Mouse (Mus musculus) gastrocnemius, postnatal 10 days (tissue): Measurements from ENCODE around the gene Slc30a4. TPM values are rescaled to one million over a fixed set of nuclear protein-coding genes. Genes with fewer than 3 reads are reported as not detected.

Source experiments
- microRNA-seq, 2 experiments: library from miRNA; unstranded; fragments of <30 nt; microRNA quantifications; one replicate each; pipeline ENCODE4 v1.2.0; 2021
- total RNA-seq, 2 experiments: library from RNA; stranded (reverse); gene quantifications; 2 replicates each; pipeline ENCODE4 v1.2.3; 2021

Slc30a4 gene
- total RNA-seq, 2 experiments from 2014 or later: 17.9 to 19.1 TPM

Small RNAs within 50 kb of the gene (microRNA-seq; reads per million reads assigned to microRNA genes)
- gene Mir147: 0.50 to 0.95 reads per million in 2 experiments

Other genes starting within 250 kb of the Slc30a4 start
- gene Gm14085, start 217.7 kb downstream of the Slc30a4 start, total RNA-seq: under 1 TPM; 0.19 to 0.36 TPM
- gene Gatm, start 91.4 kb downstream of the Slc30a4 start, total RNA-seq: 100 to 1,000 TPM; 181 to 186 TPM
- under 1 TPM in 1 of 2 experiments, not detected in 1; 0.34 TPM for gene AA467197, start 65.7 kb downstream of the Slc30a4 start, total RNA-seq
- gene Bloc1s6, start 35.8 kb upstream of the Slc30a4 start, total RNA-seq: 10 to 100 TPM; 19.0 to 20.9 TPM
- gene Sqor, start 62.6 kb upstream of the Slc30a4 start, total RNA-seq: 10 to 100 TPM; 10.4 to 11.2 TPM